Mouse (Mus musculus) frontal cortex, adult 2 months (tissue): ENCODE measurements at regions not wholly inside any gene's neighbourhood (a gene's known extent, or its start where the extent isn't known, plus 50 kb on each side); places are given as distances from the start of the nearest gene placed in this dataset.

Source experiments
- DNase-seq, 2 experiments: peaks; one replicate each; pipeline ENCODE4 v3.0.0; 2022; ENCODE audit warnings: low spot score in 1 of 2; ENCODE audit errors: extremely low spot score in 1 of 2

DNA sequence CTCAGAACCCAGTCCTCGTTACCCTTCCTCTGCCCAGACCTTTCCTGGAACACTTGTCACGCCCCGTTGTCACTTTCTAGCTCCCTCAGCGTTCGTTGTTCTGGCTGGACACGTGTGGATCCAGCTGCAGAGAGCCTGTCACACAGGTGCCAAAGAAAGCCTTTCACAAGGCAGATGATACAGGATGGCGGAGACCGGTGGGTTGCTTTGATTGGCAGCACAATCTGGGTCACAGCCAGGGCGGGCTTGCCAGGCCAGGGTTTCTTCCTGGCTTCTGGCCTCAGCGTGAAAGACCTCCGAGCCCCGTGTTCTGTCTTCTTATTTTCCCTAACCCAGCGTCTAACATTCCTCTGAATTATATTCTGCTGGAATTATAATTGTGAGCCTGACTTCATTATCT is 94.7 kb upstream of the Tmem189 start:
- no peak for DNase-seq

DNA sequence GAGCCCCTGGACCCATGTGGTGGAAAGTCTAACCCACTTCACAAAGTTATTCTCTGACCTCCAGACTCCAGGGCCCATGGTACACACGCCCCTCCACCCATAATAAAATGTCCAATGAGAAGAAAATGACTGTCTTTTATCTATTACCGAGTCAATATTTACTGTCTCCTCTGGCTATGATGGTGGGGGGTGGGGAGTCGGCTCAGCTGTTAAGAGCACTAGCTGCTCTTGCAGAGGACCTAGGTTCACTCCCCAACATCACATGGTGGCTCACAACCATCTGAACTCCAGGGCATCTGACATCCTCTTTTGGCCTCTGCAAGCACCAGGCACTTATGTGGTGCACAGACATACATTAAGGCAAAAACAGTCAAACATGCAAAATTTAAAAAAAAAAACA is 93.8 kb upstream of the Tmem189 start:
- DNase-seq, result no peak

DNA sequence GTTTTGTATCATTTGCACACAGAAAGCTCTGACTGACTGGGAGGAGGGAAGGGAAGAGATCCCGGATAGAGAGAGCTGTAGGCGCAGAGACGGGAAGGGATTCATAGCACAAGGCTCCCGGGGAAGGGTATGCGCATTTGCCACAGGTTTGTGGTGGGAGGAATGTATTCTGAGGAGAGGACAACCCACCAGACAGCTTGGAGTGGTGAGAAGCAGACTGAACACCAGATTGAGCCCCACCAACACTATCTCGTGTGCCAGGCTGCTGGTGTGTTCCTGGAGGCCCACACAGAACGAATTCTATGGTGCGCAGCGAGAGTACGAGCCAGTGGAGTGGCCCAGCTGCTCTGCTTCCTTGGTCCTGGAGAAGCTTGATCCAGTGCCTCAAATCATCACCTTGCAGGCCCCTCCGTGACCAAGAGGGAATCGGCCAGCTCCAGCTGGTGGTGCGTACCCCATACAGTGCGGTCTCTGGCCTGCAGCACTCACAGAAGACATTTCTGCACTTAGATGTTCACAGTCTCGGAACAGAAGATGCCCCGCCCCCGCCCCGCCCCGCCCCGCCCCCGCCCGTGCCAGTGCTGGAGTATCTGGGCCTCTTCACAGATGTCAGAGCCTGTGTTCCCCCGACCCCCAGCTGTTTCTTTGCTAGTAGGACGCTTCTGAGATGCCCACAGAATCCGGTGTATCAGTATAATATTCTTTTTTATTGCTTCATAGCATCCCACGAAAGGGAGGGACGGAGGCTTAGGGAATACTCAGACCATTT is 92.8 kb upstream of the Tmem189 start:
- DNase-seq, result peak; percentile 84 to 86

DNA sequence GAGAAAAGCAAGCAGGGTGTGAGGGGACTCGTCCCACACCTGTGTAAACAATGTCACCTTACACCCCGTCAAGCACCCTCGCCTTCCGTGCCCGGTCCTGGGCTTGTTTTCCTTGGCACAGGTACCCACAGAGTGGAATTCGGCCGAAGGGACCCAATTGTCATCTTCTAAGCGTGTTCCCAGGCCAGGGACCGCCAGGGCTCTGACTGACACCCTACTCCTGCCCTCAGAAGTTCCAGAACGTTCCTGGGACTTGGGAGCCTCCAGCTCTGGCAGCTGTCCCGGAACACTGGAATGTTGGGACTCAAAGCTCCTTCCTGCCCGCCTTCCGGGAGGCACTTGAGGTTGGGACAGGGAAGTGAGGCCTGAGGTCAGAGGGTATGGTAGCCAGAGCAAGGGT is 91.9 kb upstream of the Tmem189 start:
- DNase-seq, result no peak

DNA sequence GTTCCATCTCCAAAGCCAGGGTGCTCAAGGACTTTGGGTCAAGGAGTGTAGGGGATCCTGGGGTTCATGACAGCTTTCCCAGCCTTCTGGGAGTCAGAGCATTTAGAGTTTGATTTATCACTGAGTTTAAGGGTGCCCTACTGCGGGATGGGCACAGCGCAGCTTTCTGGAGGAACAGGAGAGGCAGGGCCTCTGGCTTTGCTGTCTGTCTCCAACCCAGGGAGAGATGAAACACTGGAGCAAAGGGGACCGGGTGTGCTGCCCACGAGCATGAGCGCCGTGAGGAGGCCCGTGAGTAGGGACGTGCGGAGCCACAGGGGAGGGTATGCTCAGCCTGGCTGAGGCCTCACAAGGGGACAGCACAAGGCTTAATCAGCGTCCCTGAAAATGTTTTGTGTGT is 89.1 kb upstream of the Tmem189 start:
- DNase-seq, result no peak

DNA sequence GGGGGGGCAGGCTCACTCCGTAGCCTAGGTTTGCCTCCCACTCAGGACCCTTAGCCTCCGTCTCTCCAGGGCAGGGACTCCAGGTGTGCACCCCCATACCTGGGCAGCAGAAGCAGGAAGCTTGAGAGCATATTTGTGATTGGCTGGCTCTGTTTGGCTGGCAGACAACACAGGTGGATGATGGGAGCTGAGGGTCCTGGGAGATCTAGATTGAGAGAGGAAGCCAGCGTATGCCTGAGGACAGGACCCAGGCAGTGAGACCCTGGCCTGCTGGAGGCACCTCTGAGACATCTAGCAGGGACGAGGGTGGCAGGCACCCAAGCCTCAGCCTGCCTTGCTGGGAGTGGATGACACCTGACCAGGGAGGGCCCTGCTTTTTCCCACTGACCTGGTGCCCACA is 88.6 kb upstream of the Tmem189 start:
- no peak for DNase-seq

DNA sequence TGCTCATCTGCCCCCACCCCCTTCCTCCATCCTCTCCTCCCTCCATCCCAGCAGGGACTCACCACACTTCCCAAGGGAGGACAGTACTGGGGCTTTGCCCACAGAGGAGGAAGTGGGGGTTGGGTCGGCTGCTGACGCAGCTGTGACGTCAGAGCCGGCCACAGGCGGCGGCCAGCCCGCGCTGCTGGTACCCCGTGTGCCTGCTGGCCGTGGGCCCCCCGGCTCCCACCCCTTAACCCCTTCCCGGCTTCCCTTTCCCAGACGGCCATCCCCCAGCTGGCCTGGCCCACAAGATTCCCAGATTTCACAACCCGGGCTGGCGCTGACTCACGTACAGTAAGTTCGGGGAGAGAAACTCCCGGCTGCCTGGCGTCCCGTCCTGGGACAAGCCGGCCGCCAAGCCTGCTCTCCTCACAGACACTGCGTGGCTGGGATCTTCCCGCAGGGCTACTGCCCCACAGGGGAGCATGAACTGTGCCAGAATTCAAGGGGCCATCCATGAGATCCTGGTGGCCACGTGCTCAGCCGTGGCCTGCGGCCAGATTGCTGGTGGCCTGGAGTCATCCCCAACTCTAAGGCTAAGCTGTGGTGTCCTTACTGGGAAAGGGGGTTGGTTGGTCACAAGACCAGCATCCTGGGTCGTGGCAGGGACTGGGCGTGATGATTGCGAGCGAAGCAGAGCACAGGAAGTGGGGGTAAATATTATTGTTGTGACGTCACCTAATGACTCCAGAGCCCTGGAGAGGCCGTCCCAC is 87.9 kb upstream of the Tmem189 start:
- DNase-seq, result peak in 1 of 2 experiments; percentile 35

DNA sequence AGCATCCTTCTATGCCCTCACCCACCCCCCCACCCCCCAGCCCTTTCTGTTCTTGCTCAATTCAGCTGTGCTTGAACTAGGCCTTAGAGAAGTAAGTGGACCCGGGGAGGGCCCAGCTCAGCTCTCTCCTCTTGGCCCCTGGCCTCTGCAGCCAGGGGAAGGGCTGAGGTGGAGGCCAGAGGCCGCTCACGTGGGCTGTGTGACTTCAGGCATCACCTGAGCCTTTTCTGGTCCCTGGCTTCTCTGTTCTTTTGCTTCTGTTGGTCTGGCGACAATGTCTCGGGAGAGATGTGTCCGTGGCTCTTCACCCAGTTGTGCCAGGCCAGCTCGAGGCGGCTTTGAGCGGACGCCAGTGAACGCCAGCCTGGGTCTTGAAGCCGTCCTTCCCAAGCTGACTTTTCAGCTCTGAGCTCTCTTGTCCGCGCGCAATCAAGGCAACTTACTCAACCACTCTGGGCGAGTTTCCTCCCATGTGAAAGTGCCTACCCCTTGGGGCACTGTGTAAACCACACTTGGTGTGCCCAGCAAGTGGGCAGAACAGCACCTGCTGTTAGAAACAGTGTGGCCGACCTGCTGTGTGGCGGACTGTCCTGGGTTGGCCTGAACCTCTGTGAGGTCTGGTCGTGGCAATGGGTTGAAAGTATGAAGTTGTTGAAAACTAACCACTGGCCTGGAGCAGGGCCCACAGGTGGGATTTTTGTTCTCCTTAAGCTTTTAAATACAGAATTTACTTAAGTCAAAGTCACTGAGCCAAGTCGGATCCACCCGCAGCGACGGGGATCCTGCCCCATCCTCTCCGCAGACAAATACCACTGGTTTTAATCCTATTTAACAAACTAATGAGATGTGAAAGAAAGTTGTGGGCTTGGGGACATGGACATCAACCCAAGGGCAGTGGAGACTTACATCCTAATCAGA is 86.9 kb upstream of the Tmem189 start:
- no peak for DNase-seq

DNA sequence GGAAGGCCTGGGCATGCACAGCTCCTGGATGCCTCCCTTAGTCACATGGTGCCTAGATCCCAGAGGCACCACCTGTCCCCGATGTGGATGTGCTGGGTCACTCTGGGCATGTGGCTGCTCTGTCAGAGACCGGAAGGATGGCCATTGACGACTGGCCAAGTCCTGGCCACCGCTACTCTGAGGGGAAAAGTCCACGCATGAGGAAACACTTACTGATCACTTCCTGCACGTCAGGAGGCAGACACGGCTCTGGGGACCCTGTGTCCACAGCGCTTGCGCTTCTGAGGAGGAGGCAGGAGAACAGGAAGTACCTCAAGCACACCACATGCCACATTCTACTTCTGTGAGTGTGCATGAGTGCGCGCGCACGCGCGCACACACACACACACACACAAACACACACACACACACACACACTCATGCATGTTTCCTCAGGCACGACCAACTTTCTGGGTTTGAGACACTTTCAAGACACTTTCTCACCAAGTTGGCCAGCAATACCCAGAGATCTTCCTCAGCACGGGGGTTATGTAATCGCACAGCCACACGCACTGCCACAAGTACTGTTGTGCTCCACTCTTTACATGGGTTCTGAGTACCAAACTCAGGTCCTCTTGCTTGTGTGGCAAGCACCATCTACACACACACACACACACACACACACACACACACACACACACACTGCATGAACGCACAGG is 85.7 kb upstream of the Tmem189 start:
- DNase-seq, result no peak

DNA sequence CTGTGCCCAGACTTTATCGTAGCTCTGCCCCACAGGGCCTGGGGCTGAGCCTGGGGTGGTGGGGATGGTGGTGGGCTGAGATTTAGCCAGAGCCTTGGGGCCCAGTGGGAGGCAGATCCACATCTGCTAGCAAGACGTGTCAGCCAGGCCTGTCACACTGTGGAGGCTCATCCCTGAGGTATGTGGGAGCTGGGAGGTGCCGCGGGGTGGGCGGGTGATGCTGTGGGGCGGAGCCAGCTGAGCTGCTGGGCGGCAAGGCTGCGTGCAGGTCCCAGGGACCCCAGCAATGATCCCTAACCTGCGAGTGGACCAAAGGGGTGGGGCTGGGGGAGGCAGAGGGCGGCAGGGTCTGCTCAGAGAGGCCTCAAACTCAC is 85.2 kb upstream of the Tmem189 start:
- DNase-seq, result no peak

DNA sequence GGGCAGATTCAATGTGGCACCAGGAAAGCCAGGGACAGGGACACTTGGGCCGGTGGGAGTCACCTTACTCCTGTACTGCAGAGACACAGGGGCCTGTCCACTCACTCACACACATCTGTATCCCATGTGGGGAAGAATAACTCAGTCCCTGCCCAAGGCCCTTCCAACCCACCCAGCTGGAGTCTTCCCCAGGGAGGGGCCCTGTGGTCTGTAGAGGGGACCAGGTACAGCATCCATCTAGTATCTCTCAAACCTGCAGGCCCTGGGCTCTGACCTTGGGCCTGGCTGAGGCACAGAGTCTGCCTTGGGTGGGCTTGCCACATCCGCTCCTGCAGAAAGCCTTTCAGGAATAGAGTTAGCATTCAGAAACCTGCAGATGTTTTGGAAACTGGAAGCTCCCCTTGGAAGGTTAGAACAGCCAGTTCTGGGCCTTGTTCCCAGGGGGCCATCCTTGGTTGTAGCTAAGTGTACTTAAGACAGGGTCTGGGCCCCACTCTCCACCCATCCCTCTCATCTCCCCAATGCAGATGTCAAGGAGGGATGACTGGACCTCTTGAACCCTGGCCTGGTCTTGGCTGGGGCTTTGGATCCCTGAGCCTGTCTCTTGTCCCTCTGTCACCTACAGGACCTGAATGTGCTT is 84.7 kb upstream of the Tmem189 start:
- DNase-seq, result no peak

DNA sequence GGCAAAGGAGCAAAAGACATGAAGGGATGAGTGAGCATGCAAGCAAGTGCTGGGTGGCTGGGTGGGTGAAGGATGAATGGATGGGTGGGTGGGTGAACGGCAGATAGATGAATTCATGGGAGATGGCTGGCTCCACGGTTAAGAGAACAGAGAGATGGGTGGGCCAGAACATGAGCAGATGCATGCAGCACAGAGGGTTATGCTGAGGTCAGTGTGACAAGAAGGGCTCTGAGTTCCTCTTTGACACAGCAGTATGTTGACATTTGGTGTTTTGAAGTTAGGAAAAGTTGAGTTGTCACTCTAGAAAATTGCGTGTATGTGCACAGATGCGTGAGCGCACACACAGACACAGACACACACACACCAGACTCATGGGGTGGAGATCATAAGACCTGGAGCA is 83.2 kb upstream of the Tmem189 start:
- DNase-seq, result no peak

DNA sequence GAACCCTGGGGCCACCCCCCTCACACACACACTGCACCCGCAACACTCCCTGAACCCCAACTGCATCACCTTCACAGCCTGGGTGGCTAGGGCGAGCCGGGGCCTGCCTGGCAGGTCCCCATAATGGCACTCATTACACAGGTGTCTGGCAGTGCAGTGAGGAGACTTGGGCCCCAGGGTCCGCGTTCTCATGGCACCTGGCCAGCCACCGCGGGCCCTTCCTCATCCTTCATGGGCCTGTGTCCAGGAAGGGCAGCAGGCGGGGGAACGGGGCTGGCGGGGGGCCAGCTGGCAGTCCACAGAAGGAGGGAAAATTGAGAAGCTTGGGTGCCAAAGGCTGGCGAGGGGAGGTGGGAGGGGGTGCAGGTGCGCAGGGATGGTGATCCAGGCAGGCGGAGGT is 78.3 kb upstream of the Tmem189 start:
- DNase-seq, result no peak

DNA sequence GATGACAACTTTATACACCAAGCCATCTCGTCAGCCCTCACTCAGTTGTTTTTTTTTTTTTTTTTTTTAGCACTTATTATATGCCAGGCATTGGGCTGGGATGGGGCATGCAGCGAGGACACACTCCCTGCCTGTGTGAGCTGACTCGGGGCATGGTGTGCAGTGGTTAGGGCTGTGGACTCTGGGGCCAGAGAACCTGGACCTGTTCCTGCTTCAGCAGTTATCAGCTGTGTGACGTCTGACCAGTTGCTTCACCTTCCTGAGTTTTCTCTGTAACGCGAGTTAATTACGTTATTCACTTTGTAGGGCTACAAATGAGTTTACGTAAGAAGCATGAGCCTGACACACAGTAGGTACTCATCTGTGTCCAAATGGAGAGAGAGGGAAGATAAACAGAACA is 77.7 kb upstream of the Tmem189 start:
- no peak for DNase-seq

DNA sequence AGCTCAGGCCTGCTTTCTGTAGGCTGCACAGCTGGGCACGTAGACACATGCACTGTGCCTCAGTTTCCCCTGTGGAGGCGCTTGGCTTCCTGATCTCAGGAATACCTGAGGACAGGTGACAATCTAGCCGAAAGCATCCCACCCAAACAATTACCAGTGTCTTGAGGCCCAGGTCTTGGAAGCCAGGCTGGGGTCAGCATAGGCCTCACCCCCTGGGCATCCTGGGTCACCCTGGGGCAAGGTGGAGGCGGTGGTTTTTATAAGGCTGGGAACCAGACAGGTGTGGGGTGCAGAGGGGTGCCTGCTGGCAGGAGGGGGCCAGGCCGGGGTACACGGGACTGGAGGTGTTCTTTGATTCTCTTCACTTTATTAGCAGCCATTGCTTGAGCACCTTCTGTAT is 76.2 kb upstream of the Tmem189 start:
- DNase-seq, result no peak

DNA sequence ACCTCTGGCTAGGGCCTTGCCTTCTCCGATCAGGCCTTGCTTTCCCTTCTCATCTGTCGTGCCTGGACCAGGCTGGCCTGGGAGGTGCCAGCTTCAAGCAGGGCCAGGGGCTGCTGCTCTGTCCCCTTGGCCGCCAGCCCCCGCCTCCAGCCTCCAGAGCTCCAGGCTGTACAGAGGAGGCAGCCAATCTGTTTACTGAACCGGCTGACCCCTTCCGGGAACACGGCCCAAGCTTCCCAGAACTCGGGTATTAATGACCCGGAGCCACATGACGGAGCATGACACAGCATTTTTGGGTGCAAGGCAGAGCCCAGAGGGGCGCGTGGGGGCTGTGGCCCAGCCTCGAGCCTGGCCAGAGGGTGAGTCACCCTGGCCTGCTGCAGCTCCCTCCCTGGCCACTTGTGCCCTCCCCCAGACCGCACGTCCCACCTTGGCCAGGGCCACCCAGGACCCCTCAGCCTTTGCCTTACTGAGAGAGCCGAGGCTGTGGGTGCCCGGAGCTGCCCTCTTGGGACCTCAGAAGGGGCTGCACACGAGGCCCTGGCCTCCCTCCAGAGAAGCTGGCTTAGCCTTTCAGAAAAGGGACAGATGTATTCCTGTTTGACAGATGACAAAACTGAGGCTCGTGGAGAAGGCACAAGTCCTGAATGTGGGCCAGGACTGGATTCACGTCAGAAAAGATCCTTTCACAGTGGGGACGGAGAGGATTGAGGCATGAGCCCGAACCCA is 75.6 kb upstream of the Tmem189 start:
- DNase-seq, result peak; percentile 68 to 69

DNA sequence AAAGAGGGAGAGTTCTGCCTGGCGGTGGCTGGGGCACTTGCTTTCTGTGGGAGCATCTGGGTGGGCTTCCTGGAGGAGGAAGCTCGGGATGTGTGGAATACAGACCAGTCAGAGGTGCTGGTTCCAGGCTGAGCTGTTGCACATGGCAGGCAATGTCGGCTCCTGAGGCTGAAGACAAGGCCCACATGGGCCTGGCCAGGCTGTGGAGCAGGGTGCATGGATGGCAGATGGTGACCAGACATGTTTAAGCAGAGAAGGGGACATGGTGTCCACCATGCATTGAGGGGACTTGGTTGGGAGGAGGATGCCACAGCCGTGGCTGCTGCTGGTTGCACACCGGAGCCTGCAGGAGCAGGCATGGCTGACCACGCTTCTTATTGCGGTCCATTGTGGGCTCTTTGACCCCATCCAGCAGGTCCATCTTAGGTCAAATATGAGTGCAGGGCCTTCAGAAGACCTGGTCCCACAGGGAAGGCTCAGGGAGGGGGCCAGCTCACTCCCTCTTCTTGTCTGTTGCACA is 74.3 kb upstream of the Tmem189 start:
- DNase-seq, result no peak

DNA sequence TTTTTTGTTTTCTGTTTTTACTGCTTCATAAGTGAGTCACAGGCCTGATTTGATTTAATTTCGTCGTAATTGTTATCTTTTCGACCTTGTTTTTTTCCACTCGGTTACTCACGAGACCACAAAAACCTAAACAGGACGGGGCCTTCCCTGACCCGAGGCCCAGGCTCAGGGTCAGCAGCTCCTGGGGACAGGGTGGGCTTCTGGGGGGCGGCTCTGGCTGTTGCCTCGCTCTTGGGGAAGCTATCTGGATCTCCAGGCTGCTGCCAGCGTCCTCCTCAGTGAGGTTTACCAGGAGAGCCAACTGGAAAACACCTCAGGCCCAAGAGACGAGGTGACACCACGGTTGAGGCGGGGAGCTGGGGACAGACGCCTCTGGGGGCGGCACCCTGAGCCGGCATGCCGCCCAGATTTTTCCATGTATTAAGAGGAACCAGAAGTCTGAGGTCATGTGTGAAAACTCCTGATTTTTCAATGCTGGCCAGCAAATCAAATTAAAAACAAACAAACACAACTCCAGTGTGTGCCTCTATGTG is 71.8 kb upstream of the Tmem189 start:
- no peak for DNase-seq
